Comparison of ENCODE assay signal across 8 mouse cellular contexts in genomic region chr7:25178787-25179605, GRCm38 (mm10). TPM values are rescaled to one million over a fixed set of nuclear protein-coding genes. Genes with fewer than 3 reads are reported as not detected.
DNase-seq lines count a peak whose midpoint lies in the region; ATAC-seq and TF ChIP-seq lines count a peak whose summit lies in the region.

No protein-coding gene starts in this region.

- peak overlapping the region; percentile 80 for H3K9ac ChIP-seq in MEL (ENCODE audit: control insufficient read depth, low read depth, low read length, poor library complexity, severe bottlenecking)
- H3K9ac ChIP-seq in embryonic facial prominence, embryonic 12.5 days = peak overlapping the region; percentile 44

- peak; percentile 43; the same call in 1 of the 2 replicates for ATAC-seq in embryonic facial prominence, embryonic 12.5 days (ENCODE audit: insufficient number of reproducible peaks, insufficient read depth, low FRiP score, low TSS enrichment)

- 2% methylated on average over 56 of the region's 56 CpGs for WGBS in kidney, adult 2 months
- 1% methylated on average over 56 of the region's 56 CpGs for WGBS in embryonic facial prominence, embryonic 12.5 days

- TF ChIP-seq POLR2A in kidney, adult 2 months (IDR thresholded peaks at IDR 0.05; ENCODE audit: low read depth, low read length) = no peak
- TF ChIP-seq POLR2A in MEL (IDR thresholded peaks at IDR 0.05; ENCODE audit: control insufficient read depth in 1 of 2, insufficient read depth in 1 of 2, low read depth in 1 of 2, low read length in 2 of 2, poor library complexity in 1 of 2) = no peak; a peak in 2 of 4 replicates
- TF ChIP-seq POLR2A in myocyte (IDR thresholded peaks at IDR 0.05; ENCODE audit: insufficient read length, low read depth) = no peak

- peaks cover 3% of the 10 kb centered on the region; the same call in 1 of the 2 replicates for H3K27me3 ChIP-seq in kidney, adult 2 months (replicated peaks; ENCODE audit: control insufficient read depth, insufficient read depth, low read length)
- H3K27me3 ChIP-seq in MEL (ENCODE audit: control insufficient read depth in 1 of 2, insufficient read depth in 2 of 2, low read length in 2 of 2) (no peaks in the 10 kb centered on the region; a peak in 1 of 4 replicates), myocyte (ENCODE audit: control insufficient read depth, insufficient read depth, insufficient read length) (peaks cover 75% of the 10 kb centered on the region)
- peaks cover 93% of the 10 kb centered on the region for H3K27me3 ChIP-seq in embryonic facial prominence, embryonic 12.5 days

- peak overlapping the region; percentile 87 for H3K4me2 ChIP-seq in embryonic facial prominence, embryonic 12.5 days (replicated peaks)
- H3K4me2 ChIP-seq in myocyte (ENCODE audit: low read depth) = peak overlapping the region; percentile 24

- TF ChIP-seq CTCF in kidney, adult 2 months (conservative IDR thresholded peaks at IDR 0.05; ENCODE audit: insufficient read depth, insufficient read length, low read depth, low read length) = no peak
- no peak for TF ChIP-seq CTCF in MEL (IDR thresholded peaks at IDR 0.05 in 2 of 3, conservative IDR thresholded peaks at IDR 0.05 in 1 of 3; ENCODE audit: control insufficient read depth in 1 of 3, insufficient read depth in 1 of 3, low read depth in 2 of 3, low read length in 3 of 3, poor library complexity in 1 of 3, severe bottlenecking in 1 of 3)
- TF ChIP-seq CTCF in layer of hippocampus, adult 2 months (conservative IDR thresholded peaks at IDR 0.05) = no peak

- no peak for DNase-seq in kidney, adult 2 months
- DNase-seq in kidney, postnatal 14 days = no peak
- peak; percentile 62 for DNase-seq in MEL (ENCODE audit: low read depth, low spot score)
- peak in 1 of 2 experiments; percentile 25 for DNase-seq in layer of hippocampus, adult 2 months (ENCODE audit: low spot score in 2 of 2)
- no peak for DNase-seq in adrenal gland, postnatal 4 days (ENCODE audit: low spot score in 2 of 2)
- DNase-seq in adrenal gland, adult 18-20 months (ENCODE audit: low spot score in 2 of 2) = no peak

- no peaks in the 10 kb centered on the region for H3K4me1 ChIP-seq in kidney, adult 2 months (ENCODE audit: control insufficient read depth, insufficient read depth, low read length)
- H3K4me1 ChIP-seq in MEL (ENCODE audit: control insufficient read depth in 1 of 2, insufficient read depth in 2 of 2, low read length in 2 of 2) = peaks cover 0 to 10% of the 10 kb centered on the region in 2 experiments; a peak in 3 of 4 replicates
- H3K4me1 ChIP-seq in embryonic facial prominence, embryonic 12.5 days = peaks cover 9% of the 10 kb centered on the region; the same call in 1 of the 2 replicates

- H3ac ChIP-seq in myocyte (ENCODE audit: control insufficient read depth, insufficient read length) = no peak overlapping the region

- no peak overlapping the region for H3K27ac ChIP-seq in kidney, adult 2 months (ENCODE audit: insufficient read depth, low read depth, low read length)
- peak overlapping the region; percentile 51 for H3K27ac ChIP-seq in MEL (ENCODE audit: control insufficient read depth, low read depth, low read length)
- H3K27ac ChIP-seq in embryonic facial prominence, embryonic 12.5 days = peak overlapping the region; percentile 50; the same call in 1 of the 2 replicates
- H3K27ac ChIP-seq in layer of hippocampus, adult 2 months = peak overlapping the region; percentile 94

- H3K36me3 ChIP-seq in kidney, adult 2 months (ENCODE audit: control insufficient read depth, insufficient read depth, low read length) = no peaks in the 10 kb centered on the region
- peaks cover 0 to 2% of the 10 kb centered on the region in 2 experiments; a peak in 2 of 4 replicates for H3K36me3 ChIP-seq in MEL (ENCODE audit: control insufficient read depth in 1 of 2, insufficient read depth in 2 of 2, low read length in 2 of 2)
- no peaks in the 10 kb centered on the region for H3K36me3 ChIP-seq in embryonic facial prominence, embryonic 12.5 days
- H3K36me3 ChIP-seq in myocyte (ENCODE audit: control insufficient read depth, insufficient read depth) = no peaks in the 10 kb centered on the region

- no peak for TF ChIP-seq RAD21 in MEL (IDR thresholded peaks at IDR 0.05; ENCODE audit: low read depth, low read length)

- H3K4me3 ChIP-seq in kidney, adult 2 months (ENCODE audit: insufficient read depth, low read depth, low read length) = peak overlapping the region; percentile 13; the same call in 1 of the 2 replicates
- H3K4me3 ChIP-seq in MEL (ENCODE audit: control insufficient read depth in 1 of 2, insufficient read depth in 1 of 2, low read depth in 2 of 2, low read length in 2 of 2) = peak overlapping the region; percentile 55
- peak overlapping the region; percentile 54 for H3K4me3 ChIP-seq in embryonic facial prominence, embryonic 12.5 days
- peak overlapping the region; percentile 71 for H3K4me3 ChIP-seq in layer of hippocampus, adult 2 months
- no peak overlapping the region for H3K4me3 ChIP-seq in myocyte

- H3K79me2 ChIP-seq in MEL (ENCODE audit: control insufficient read depth, insufficient read depth, low read length, poor library complexity) = no peaks in the 10 kb centered on the region; the same call in 1 of the 2 replicates
- no peaks in the 10 kb centered on the region for H3K79me2 ChIP-seq in myocyte (ENCODE audit: control insufficient read depth, insufficient read depth)

- TF ChIP-seq EP300 in MEL (IDR thresholded peaks at IDR 0.05; ENCODE audit: low read depth in 1 of 2, low read length in 2 of 2) = no peak

- no peaks in the 10 kb centered on the region for H3K9me3 ChIP-seq in MEL (replicated peaks; ENCODE audit: insufficient read depth, low read length)
- H3K9me3 ChIP-seq in embryonic facial prominence, embryonic 12.5 days = no peaks in the 10 kb centered on the region

TF ChIP-seq in MEL, 35 proteins besides CTCF, POLR2A, EP300 and RAD21 (continues in another document):
- no peak for TF ChIP-seq MXI1 (IDR thresholded peaks at IDR 0.05; ENCODE audit: low read depth, low read length)
- TF ChIP-seq TCF12 (IDR thresholded peaks at IDR 0.05; ENCODE audit: low read depth, low read length) = no peak
- TF ChIP-seq MAZ (IDR thresholded peaks at IDR 0.05; ENCODE audit: low read depth, low read length) = 0 out of 2 replicates have a peak, but pooled peaks have one; percentile 6
- TF ChIP-seq ETS1 (IDR thresholded peaks at IDR 0.05; ENCODE audit: low read depth, low read length) = no peak
- TF ChIP-seq SMC3 (IDR thresholded peaks at IDR 0.05; ENCODE audit: low read depth, low read length) = no peak

TF ChIP-seq in myocyte, 11 proteins besides CTCF, POLR2A, EP300 and RAD21 (continues in another document):
- TF ChIP-seq TCF3 (IDR thresholded peaks at IDR 0.05; ENCODE audit: insufficient read length, low read depth) (no peak), POLR2AphosphoS2 (IDR thresholded peaks at IDR 0.05; ENCODE audit: insufficient read length, low read depth) (no peak), SRF (IDR thresholded peaks at IDR 0.05; ENCODE audit: control insufficient read depth, insufficient read length, low read depth) (no peak), E2F4 (IDR thresholded peaks at IDR 0.05; ENCODE audit: insufficient read depth) (no peak), MYOG (IDR thresholded peaks at IDR 0.05; ENCODE audit: control insufficient read depth in 1 of 3, insufficient read depth in 1 of 3, insufficient read length in 2 of 3, low read depth in 2 of 3) (no peak), MYOD1 (IDR thresholded peaks at IDR 0.05; ENCODE audit: control insufficient read depth in 1 of 3, insufficient read length in 2 of 3, low read depth in 2 of 3) (no peak)

RNA-seq across cellular contexts. Expression of gene Pou2f2, which starts 0.5 kb away (rescaled TPM):
- polyA plus RNA-seq in kidney, adult 2 months (2012; rRNA removed) = 1.1 and 2.6 TPM in 2 replicates
- total RNA-seq in MEL (2012; rRNA removed) = 0.73 and 0.75 TPM in 2 replicates
- polyA plus RNA-seq in MEL (2012; ENCODE audit: insufficient read depth in 1 of 2, insufficient read length in 2 of 2, low read depth in 1 of 2, low replicate concordance in 2 of 2, missing spikeins in 1 of 2) (1 to 10 TPM in 1 of 2 experiments, not detected in 1; 6.4 TPM), myocyte (2012; fragmentation: generic; extraction: Trizol) (0.01 TPM)
- 2.3 and 3.2 TPM in 2 replicates for polyA plus RNA-seq in embryonic facial prominence, embryonic 12.5 days (2016; fragmentation: Nextera tagmentation; extraction: Ambion mirVana)
- total RNA-seq in layer of hippocampus, adult 2 months (2021) = 1 to 10 TPM; 8.2 to 8.5 TPM
- 1 to 10 TPM; 3.7 to 4.1 TPM for total RNA-seq in adrenal gland, postnatal 4 days (2021)
- under 1 TPM; 0.56 to 0.61 TPM for total RNA-seq in adrenal gland, adult 18-20 months (2021)

RNA-seq across cellular contexts. Expression of gene Dedd2, which starts 41.4 kb away (rescaled TPM):
- polyA plus RNA-seq in kidney, adult 2 months (2012; rRNA removed) = 34.8 and 43.7 TPM in 2 replicates
- 25.2 and 28.2 TPM in 2 replicates for total RNA-seq in MEL (2012; rRNA removed)
- 10 to 100 TPM in 1 of 2 experiments, not detected in 1; 36.6 TPM for polyA plus RNA-seq in MEL (2012; ENCODE audit: insufficient read depth in 1 of 2, insufficient read length in 2 of 2, low read depth in 1 of 2, low replicate concordance in 2 of 2, missing spikeins in 1 of 2)
- polyA plus RNA-seq in embryonic facial prominence, embryonic 12.5 days (2016; fragmentation: Nextera tagmentation; extraction: Ambion mirVana) = 13.7 and 14.9 TPM in 2 replicates
- total RNA-seq in layer of hippocampus, adult 2 months (2021) = 10 to 100 TPM; 23.7 to 24.1 TPM
- polyA plus RNA-seq in myocyte (2012; fragmentation: generic; extraction: Trizol) = 8.8 TPM
- 10 to 100 TPM; 15.6 to 16.4 TPM for total RNA-seq in adrenal gland, postnatal 4 days (2021)
- total RNA-seq in adrenal gland, adult 18-20 months (2021) = 10 to 100 TPM; 24.0 to 27.0 TPM

RNA-seq across cellular contexts. Expression of gene Zfp526, which starts 42.2 kb away (rescaled TPM):
- 8.9 and 10.8 TPM in 2 replicates for polyA plus RNA-seq in kidney, adult 2 months (2012; rRNA removed)
- 8.4 and 9.5 TPM in 2 replicates for total RNA-seq in MEL (2012; rRNA removed)
- polyA plus RNA-seq in MEL (2012; ENCODE audit: insufficient read depth in 1 of 2, insufficient read length in 2 of 2, low read depth in 1 of 2, low replicate concordance in 2 of 2, missing spikeins in 1 of 2) = 10 to 100 TPM in 1 of 2 experiments, not detected in 1; 14.8 TPM
- polyA plus RNA-seq in embryonic facial prominence, embryonic 12.5 days (2016; fragmentation: Nextera tagmentation; extraction: Ambion mirVana) = 2.9 and 3.0 TPM in 2 replicates
- 10 to 100 TPM; 10.5 to 12.7 TPM for total RNA-seq in layer of hippocampus, adult 2 months (2021)
- polyA plus RNA-seq in myocyte (2012; fragmentation: generic; extraction: Trizol) = 5.6 TPM
- 10 to 100 TPM; 15.9 to 16.3 TPM for total RNA-seq in adrenal gland, postnatal 4 days (2021)
- 10 to 100 TPM in 1 of 2 experiments, 1 to 10 TPM in 1; 8.4 to 10.2 TPM for total RNA-seq in adrenal gland, adult 18-20 months (2021)

RNA-seq across cellular contexts. Expression of gene Gsk3a, which starts 58.7 kb away (rescaled TPM):
- polyA plus RNA-seq in kidney, adult 2 months (2012; rRNA removed) = 127 and 128 TPM in 2 replicates
- 59.8 and 61.5 TPM in 2 replicates for total RNA-seq in MEL (2012; rRNA removed)
- polyA plus RNA-seq in MEL (2012; ENCODE audit: insufficient read depth in 1 of 2, insufficient read length in 2 of 2, low read depth in 1 of 2, low replicate concordance in 2 of 2, missing spikeins in 1 of 2) (100 to 1,000 TPM in 1 of 2 experiments, 10 to 100 TPM in 1; 86.6 to 149 TPM), myocyte (2012; fragmentation: generic; extraction: Trizol) (69.4 TPM)
- 15.9 and 17.4 TPM in 2 replicates for polyA plus RNA-seq in embryonic facial prominence, embryonic 12.5 days (2016; fragmentation: Nextera tagmentation; extraction: Ambion mirVana)
- 100 to 1,000 TPM; 206 to 220 TPM for total RNA-seq in layer of hippocampus, adult 2 months (2021)
- total RNA-seq in adrenal gland, postnatal 4 days (2021) = 10 to 100 TPM; 84.8 to 89.3 TPM
- total RNA-seq in adrenal gland, adult 18-20 months (2021) = 100 to 1,000 TPM in 1 of 2 experiments, 10 to 100 TPM in 1; 96.7 to 101 TPM
